Mouse (Mus musculus): ENCODE data around the gene Rbm15b. TPM values are rescaled to one million over a fixed set of nuclear protein-coding genes. Genes with fewer than 3 reads are reported as not detected.

The Rbm15b gene
- total RNA-seq, 2 experiments from 2014 or later = 14.3 to 16.3 TPM

DNA sequence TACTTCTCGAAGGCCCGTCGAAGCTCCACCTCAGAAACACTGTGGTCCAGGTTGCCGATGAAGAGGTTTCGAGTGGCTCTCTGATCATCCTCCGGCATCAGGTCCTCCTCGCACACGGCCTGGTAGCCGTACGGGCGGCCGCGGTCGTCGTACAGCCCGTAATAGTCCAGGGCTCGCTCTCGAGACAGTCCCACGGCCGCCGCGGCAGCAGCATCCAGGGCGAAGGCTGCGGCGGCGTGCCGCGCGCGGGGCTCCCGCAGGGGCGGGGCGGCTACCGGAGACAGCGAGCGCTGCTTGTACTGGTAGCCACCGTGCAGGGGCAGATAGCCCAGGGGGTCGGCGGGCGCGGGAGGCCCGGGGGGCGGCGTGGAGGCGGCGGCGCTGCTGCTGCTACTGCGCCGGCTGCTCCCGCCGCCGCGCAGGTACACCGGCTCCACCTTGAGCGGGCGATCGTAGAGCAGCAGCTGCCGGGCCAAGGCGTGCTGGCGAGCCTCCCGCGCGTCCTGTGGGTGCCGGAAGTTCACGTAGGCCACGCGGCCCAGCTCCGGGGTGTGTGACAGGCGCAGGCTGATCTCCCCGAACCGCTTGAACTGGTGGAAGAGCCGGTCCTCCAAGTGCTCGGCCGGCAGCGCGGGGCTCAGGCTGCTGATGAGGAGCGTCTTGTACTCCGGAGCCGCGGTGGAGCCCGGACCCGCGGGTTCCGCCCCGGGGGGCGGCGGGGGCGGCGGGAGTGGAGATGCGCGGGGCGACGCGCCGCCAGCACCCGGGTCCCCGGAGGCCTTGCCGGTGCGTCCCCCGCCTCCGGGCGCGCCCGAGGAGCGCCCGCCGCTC is 1.1 kb downstream of the Rbm15b start:
- intact Hi-C loops (cut with DNase I) = loop anchor here (2.0 to 5.0 kb wide), 2 partner anchors 63 to 199 kb away; partner anchors contain the start of gene Tex264
- peak; percentile 52 to 58 for DNase-seq

DNA sequence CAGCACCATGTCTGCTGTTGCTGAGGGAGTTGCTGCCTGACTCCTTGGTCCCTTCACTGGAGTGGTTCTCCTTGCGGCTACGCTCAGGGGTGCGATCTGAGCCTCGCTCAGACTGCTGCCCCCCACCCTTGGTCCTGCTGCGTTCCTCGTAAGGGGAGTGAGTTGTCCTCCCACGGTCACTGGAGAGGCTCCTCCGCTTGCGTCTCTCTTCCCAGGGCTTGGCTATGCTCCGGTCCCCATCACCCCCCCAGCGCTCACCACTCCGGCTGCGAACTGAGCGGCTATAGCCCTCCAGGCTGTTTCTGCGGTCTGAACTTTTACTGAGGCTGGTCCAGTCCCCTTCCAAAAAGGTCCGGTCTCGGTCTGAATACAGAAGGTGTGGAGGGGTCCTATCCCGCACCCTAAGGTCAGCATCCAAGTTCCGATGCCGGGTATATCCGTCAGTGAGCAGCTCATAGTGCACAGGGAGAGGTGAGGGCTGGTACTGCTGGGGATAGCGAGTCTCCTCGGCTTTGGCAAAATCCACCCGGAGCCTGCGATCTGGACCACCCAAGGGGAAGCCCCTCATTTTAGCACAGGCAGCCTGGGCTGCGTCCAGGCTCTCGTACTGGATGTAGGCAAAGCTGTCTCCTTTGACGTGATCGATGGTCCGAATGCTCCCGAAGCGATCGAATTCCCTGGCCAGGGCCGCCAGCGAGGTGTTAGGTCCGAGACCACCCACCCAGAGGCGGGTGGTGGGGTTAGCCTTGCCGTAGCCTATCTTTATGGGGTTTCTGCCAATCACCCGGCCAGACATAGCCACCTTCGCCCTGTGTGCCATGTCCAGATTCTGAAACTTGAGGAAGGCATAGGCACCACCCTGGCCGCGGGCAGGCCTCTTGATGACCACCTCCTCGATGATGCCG is 2.0 kb downstream of the Rbm15b start:
- intact Hi-C loops (cut with DNase I) = loop anchor here (5.0 kb wide), 1 partner anchor 198 kb away; the partner anchor contains the start of gene Tex264
- DNase-seq = no peak

- intact Hi-C loops (cut with DNase I) = no loop called here
- no peak for DNase-seq
Observed at GRCm38 (mm10) chr9:106884306-106884705, 2.9 kb downstream of the Rbm15b start.

DNA sequence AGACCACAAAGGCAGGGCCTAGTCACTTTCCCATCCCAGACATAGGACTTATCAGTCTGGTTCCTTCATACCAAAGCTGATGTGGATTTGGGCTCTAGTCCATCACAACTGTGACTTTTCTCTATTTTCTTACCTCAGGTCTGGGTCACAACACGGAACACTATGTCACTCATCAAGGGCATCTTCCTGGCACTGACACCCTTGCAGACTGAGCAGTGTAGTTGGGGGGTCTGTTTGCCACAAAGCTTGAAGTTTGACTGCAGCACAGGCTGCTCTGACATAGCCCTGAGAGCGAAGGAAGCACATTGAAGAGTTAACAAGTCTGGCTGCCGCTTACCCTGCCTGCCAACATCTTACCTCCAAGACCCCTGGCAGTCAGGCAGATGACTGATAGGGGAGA is 4.1 kb downstream of the Rbm15b start:
- no peak for DNase-seq
- intact Hi-C loops (cut with DNase I) = no loop called here

- intact Hi-C loops (cut with DNase I) = no loop called here
- DNase-seq = no peak
Observed at GRCm38 (mm10) chr9:106882176-106882575, 5.1 kb downstream of the Rbm15b start.

DNA sequence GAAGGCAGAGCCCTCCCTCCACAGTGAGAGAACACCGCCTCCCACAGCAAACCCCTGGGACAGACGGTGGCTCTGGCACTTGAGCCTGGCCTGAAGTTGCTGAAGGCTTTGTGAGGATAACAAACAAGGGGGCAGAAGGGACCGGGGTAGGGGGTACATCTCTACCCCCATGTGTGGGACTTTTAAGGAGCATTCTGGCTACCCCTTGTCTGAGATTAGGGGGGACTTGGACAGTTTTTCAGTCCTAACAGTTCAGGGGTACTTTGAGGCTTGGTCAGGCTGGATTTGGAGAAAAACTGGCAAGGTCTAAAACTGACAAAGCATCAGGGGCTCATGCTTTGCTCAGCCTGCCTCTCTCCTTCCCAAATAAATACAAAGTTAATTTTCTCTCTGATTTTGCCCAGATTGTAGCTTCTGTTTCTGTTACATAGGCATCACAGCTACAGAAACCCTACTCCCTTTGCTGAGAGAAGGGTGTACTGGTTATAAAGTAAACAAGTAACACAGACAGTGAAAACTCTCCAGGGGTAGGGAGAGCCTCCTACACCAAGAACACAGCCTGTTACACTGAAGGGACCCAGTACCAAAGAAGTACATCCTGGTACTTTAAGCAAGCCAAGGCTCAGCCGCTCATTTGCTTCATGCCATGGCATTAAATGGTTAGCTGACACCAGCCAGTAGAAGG is 6.0 kb downstream of the Rbm15b start:
- no peak for DNase-seq
- intact Hi-C loops (cut with DNase I) = no loop called here

- DNase-seq = no peak
- intact Hi-C loops (cut with DNase I) = no loop called here
Observed at GRCm38 (mm10) chr9:106879471-106879870, 7.8 kb downstream of the Rbm15b start.

- DNase-seq = no peak
- intact Hi-C loops (cut with DNase I) = no loop called here
Observed at GRCm38 (mm10) chr9:106876666-106877065, 10.6 kb downstream of the Rbm15b start.

GRCm38 (mm10) chr9:106874216-106874615 is 13.0 kb downstream of the Rbm15b start:
- intact Hi-C loops (cut with DNase I) = no loop called here

GRCm38 (mm10) chr9:106858036-106858435 is 29.2 kb downstream of the Rbm15b start:
- no peak for DNase-seq
- intact Hi-C loops (cut with DNase I) = no loop called here

More at GRCm38 (mm10) chr9:106874216-106874615, 13.0 kb downstream of the Rbm15b start:
- DNase-seq = no peak

DNA sequence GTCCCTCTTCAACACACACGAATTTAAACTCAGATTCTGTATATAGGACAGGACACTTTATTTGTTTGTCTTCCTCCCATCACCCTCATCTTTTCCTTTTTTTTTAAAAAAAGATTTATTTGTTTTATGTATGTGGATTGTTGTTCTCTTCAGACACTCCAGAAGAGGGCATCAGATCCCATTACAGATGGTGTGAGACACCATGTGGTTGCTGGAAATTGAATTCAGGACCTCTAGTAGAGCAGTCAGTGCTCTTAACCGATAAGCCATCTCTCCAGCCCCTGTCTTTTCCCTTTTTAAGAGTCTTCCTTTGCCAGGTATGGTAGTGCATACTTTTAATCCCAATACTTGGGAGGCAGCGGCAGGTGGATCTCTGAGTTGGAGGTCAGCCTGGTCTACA is 30.6 kb downstream of the Rbm15b start:
- intact Hi-C loops (cut with DNase I) = no loop called here
- no peak for DNase-seq

- intact Hi-C loops (cut with DNase I) = no loop called here
- DNase-seq = no peak
Observed at GRCm38 (mm10) chr9:106842800-106843199, 44.4 kb downstream of the Rbm15b start.

- intact Hi-C loops (cut with DNase I) = no loop called here
- DNase-seq = no peak
Observed at GRCm38 (mm10) chr9:106840569-106840968, 46.7 kb downstream of the Rbm15b start.

Other genes starting within 250 kb of the Rbm15b start
- not detected for gene Grm2, start 231.3 kb downstream of the Rbm15b start, total RNA-seq (2021)
- 10 to 100 TPM; 35.1 to 39.4 TPM for gene Tex264, start 201.5 kb downstream of the Rbm15b start, total RNA-seq (2021)
- 10 to 100 TPM; 11.7 to 11.8 TPM for gene Rad54l2, start 98.2 kb downstream of the Rbm15b start, total RNA-seq (2021)
- 10 to 100 TPM; 21.9 to 23.0 TPM for gene Dcaf1, start 65.6 kb downstream of the Rbm15b start, total RNA-seq (2021)
- gene Manf, start 4.6 kb upstream of the Rbm15b start, total RNA-seq (2021) = 100 to 1,000 TPM in 1 of 2 experiments, 10 to 100 TPM in 1; 70.5 to 106 TPM